Mouse (Mus musculus) testis, adult 2 months (tissue): ENCODE measurements around the gene Gm26558.

ENCODE experiments used
- CTCF ChIP-seq: fragments of 200-500 bp; IDR thresholded peaks from 2 replicates; pipeline ENCODE4 v1.5.1; 2012; ENCODE audit warnings: low read depth, mild to moderate bottlenecking, inconsistent platforms, low read length, moderate library complexity; ENCODE audit not compliant: control insufficient read depth, insufficient read depth, insufficient replicate concordance
- POLR2A ChIP-seq: fragments of 200-500 bp; IDR thresholded peaks from 2 replicates; pipeline ENCODE4 v1.6.1; 2012; ENCODE audit warnings: low read depth, mild to moderate bottlenecking, inconsistent platforms, low read length, moderate library complexity; ENCODE audit not compliant: control insufficient read depth

GRCm38 (mm10) chr2:70660887-70661714, 807 bp downstream of the Gm26558 start, which contains the start of gene Gorasp2:
- TF ChIP-seq CTCF, result peak; percentile 97
- peak; percentile 93 for TF ChIP-seq POLR2A
